Mouse (Mus musculus) heart, adult 2 months (tissue): ENCODE data around the gene Pip4k2c. TPM values are rescaled to one million over a fixed set of nuclear protein-coding genes. Genes with fewer than 3 reads are reported as not detected.
"Not testable (repeated sequence)": the region's sequence is repeated elsewhere in the genome, so short reads cannot be mapped to it uniquely, and the experiment has no call there.

Experiments used
- DNase-seq, 2 experiments: peaks; one replicate each; pipeline ENCODE4 v3.0.0; 2021
- H3K27ac ChIP-seq: fragments of 200-600 bp; 2 replicates; pipeline ENCODE4 v1.8.1; 2022
- H3K27me3 ChIP-seq: fragments of 200-500 bp; 2 replicates; pipeline ENCODE4 v1.6.1; 2012; ENCODE audit warnings: mild to moderate bottlenecking, low read length, inconsistent platforms, mixed read lengths; ENCODE audit not compliant: control insufficient read depth, insufficient read depth
- H3K36me3 ChIP-seq: fragments of 200-500 bp; 2 replicates; pipeline ENCODE4 v1.6.1; 2012; ENCODE audit warnings: low read length, inconsistent platforms; ENCODE audit not compliant: control insufficient read depth, insufficient read depth
- H3K4me1 ChIP-seq: fragments of 200-500 bp; 2 replicates; pipeline ENCODE4 v1.6.1; 2011; ENCODE audit warnings: low read length; ENCODE audit not compliant: control insufficient read depth, insufficient read depth
- H3K4me3 ChIP-seq: fragments of 200-600 bp; 2 replicates; pipeline ENCODE4 v1.8.1; 2022
- H3K79me2 ChIP-seq: fragments of 200-500 bp; replicated peaks from 2 replicates; pipeline ENCODE4 v1.6.1; 2012; ENCODE audit warnings: mild to moderate bottlenecking, inconsistent platforms, low read length, moderate library complexity, mixed read lengths; ENCODE audit not compliant: control insufficient read depth, insufficient read depth
- H3K9ac ChIP-seq: fragments of 200-500 bp; 2 replicates; pipeline ENCODE4 v1.6.1; 2012; ENCODE audit warnings: low read depth, mild to moderate bottlenecking, control low read depth, inconsistent platforms, low read length, mixed read lengths
- CTCF ChIP-seq: fragments of 200-600 bp; IDR thresholded peaks from 2 replicates; pipeline ENCODE4 v1.8.1; 2022; ENCODE audit warnings: antibody characterized with exemption, mild to moderate bottlenecking, moderate library complexity
- EP300 ChIP-seq: fragments of 200-500 bp; IDR thresholded peaks from 2 replicates; pipeline ENCODE4 v1.6.1; 2011; ENCODE audit warnings: low read depth, low read length, control low read depth; ENCODE audit not compliant: insufficient read depth
- POLR2A ChIP-seq: fragments of 200-500 bp; IDR thresholded peaks from 2 replicates; pipeline ENCODE4 v1.6.1; 2011; ENCODE audit warnings: mild to moderate bottlenecking, low read depth, low read length, control low read depth; ENCODE audit not compliant: insufficient read depth
- WGBS: fragments of 180-500 bp; shearing (Covaris S2); methylation state at CpG from one replicate; pipeline ENCODE4 v1.1.7; 2018; 5-methylcytosine and 5-hydroxymethylcytosine counted together
- intact Hi-C: fragments of 180-260 bp; cut with DNase I; formaldehyde crosslinking; loops from one replicate; pipeline ENCODE4 v1.15.1; 2025
- polyA plus RNA-seq: library from polyadenylated mRNA; depleted of rRNA; stranded (reverse); fragments of >200 nt; gene quantifications from 2 replicates; pipeline ENCODE4 v1.2.3, GENCODE M21; 2012; rRNA removed
- total RNA-seq, 2 experiments: library from RNA; stranded (reverse); gene quantifications; 2 replicates each; pipeline ENCODE4 v1.2.3; 2021

The Pip4k2c gene
- total and polyA plus RNA-seq, 3 experiments = 25.7 to 29.0 (median 28.8) TPM

GRCm38 (mm10) chr10:127154241-127154640 is 57.1 kb downstream of the Pip4k2c start:
- WGBS = 97% methylated on average over 2 of the region's 2 CpGs
- H3K9ac ChIP-seq = no peak overlapping the region
- no peak for DNase-seq
- TF ChIP-seq CTCF = no peak
- no peak for TF ChIP-seq EP300
- no peak for TF ChIP-seq POLR2A
- no peaks in the 10 kb centered on the region for H3K4me1 ChIP-seq
- no peak overlapping the region for H3K27ac ChIP-seq
- intact Hi-C loops = no loop called here
- H3K79me2 ChIP-seq = no peaks in the 10 kb centered on the region
- H3K4me3 ChIP-seq = no peak overlapping the region
- H3K36me3 ChIP-seq = no peaks in the 10 kb centered on the region
- H3K27me3 ChIP-seq = no peaks in the 10 kb centered on the region

- Histone ChIP-seq H3K27me3 (no peaks in the 10 kb centered on the region), H3K36me3 (no peaks in the 10 kb centered on the region), H3K79me2 (no peaks in the 10 kb centered on the region), H3K4me1 (no peaks in the 10 kb centered on the region), H3K27ac (no peak overlapping the region), H3K9ac (no peak overlapping the region), H3K4me3 (no peak overlapping the region)
- DNase-seq = no peak
- 93% methylated on average over 7 of the region's 7 CpGs for WGBS
- intact Hi-C loops = no loop called here
- no peak for TF ChIP-seq CTCF
- no peak for TF ChIP-seq EP300
- TF ChIP-seq POLR2A = no peak
Measured at GRCm38 (mm10) chr10:127153323-127153722, 58.1 kb downstream of the Pip4k2c start.

GRCm38 (mm10) chr10:127152556-127152955 is 58.8 kb downstream of the Pip4k2c start:
- WGBS = 82% methylated on average over 10 of the region's 10 CpGs
- H3K9ac ChIP-seq, H3K27me3 ChIP-seq, H3K27ac ChIP-seq, intact Hi-C loops, H3K36me3 ChIP-seq, H3K79me2 ChIP-seq, H3K4me3 ChIP-seq, DNase-seq, H3K4me1 ChIP-seq: not testable (repeated sequence)

- intact Hi-C loops, H3K4me3 ChIP-seq: not testable (repeated sequence)
- WGBS = 86% methylated on average over 3 of the region's 3 CpGs
Measured at GRCm38 (mm10) chr10:127151233-127151632, 60.2 kb downstream of the Pip4k2c start.

GRCm38 (mm10) chr10:127150471-127150872 is 60.9 kb downstream of the Pip4k2c start:
- no peak overlapping the region for H3K9ac ChIP-seq
- H3K4me1 ChIP-seq = no peaks in the 10 kb centered on the region
- DNase-seq = no peak
- no peaks in the 10 kb centered on the region for H3K79me2 ChIP-seq
- no peaks in the 10 kb centered on the region for H3K27me3 ChIP-seq
- intact Hi-C loops = no loop called here
- no peak for TF ChIP-seq POLR2A
- TF ChIP-seq CTCF = no peak
- no peak for TF ChIP-seq EP300
- H3K4me3 ChIP-seq = no peak overlapping the region
- H3K36me3 ChIP-seq = no peaks in the 10 kb centered on the region
- H3K27ac ChIP-seq = no peak overlapping the region
- WGBS = 66% methylated on average over 4 of the region's 4 CpGs

More at GRCm38 (mm10) chr10:127151233-127151632, 60.2 kb downstream of the Pip4k2c start:
- not testable (repeated sequence) for H3K27me3 ChIP-seq, H3K9ac ChIP-seq, H3K36me3 ChIP-seq, DNase-seq, H3K79me2 ChIP-seq, H3K4me1 ChIP-seq, H3K27ac ChIP-seq

- H3K27me3 ChIP-seq = no peaks in the 10 kb centered on the region
- DNase-seq = no peak
- no peaks in the 10 kb centered on the region for H3K79me2 ChIP-seq
- TF ChIP-seq POLR2A (no peak), CTCF (no peak), EP300 (no peak)
- H3K27ac ChIP-seq = no peak overlapping the region
- no peak overlapping the region for H3K4me3 ChIP-seq
- no peaks in the 10 kb centered on the region for H3K36me3 ChIP-seq
- WGBS = 56% methylated on average over 6 of the region's 6 CpGs
- no peak overlapping the region for H3K9ac ChIP-seq
- intact Hi-C loops = no loop called here
- no peaks in the 10 kb centered on the region for H3K4me1 ChIP-seq
Measured at GRCm38 (mm10) chr10:127147135-127147534, 64.2 kb downstream of the Pip4k2c start.

Other genes starting within 250 kb of the Pip4k2c start
- 100 to 1,000 TPM in 1 of 2 experiments, 10 to 100 TPM in 1; 82.2 to 108 TPM for gene Ctdsp2, start 232.9 kb downstream of the Pip4k2c start, total RNA-seq
- gene Ctdsp2, start 232.9 kb downstream of the Pip4k2c start, polyA plus RNA-seq = 85.6 and 114 TPM in 2 replicates
- under 1 TPM; 0.34 to 0.48 TPM for gene Avil, start 210.9 kb downstream of the Pip4k2c start, total RNA-seq
- gene Avil, start 210.9 kb downstream of the Pip4k2c start, polyA plus RNA-seq = 0.26 and 0.29 TPM in 2 replicates
- gene Tsfm, start 180.7 kb downstream of the Pip4k2c start, total RNA-seq = 10 to 100 TPM; 50.8 to 58.7 TPM
- 40.0 and 42.4 TPM in 2 replicates for gene Tsfm, start 180.7 kb downstream of the Pip4k2c start, polyA plus RNA-seq
- gene Mettl1, start 170.2 kb downstream of the Pip4k2c start, total RNA-seq = 1 to 10 TPM; 6.3 to 7.0 TPM
- 12.3 and 16.0 TPM in 2 replicates for gene Mettl1, start 170.2 kb downstream of the Pip4k2c start, polyA plus RNA-seq
- not detected for gene Eef1akmt3, start 170.1 kb downstream of the Pip4k2c start, total RNA-seq
- 0.06 TPM in 2 replicates for gene Eef1akmt3, start 170.1 kb downstream of the Pip4k2c start, polyA plus RNA-seq
- under 1 TPM in 1 of 2 experiments, not detected in 1; 0.10 TPM for gene Cyp27b1, start 163.3 kb downstream of the Pip4k2c start, total RNA-seq
- 0.12 and 0.35 TPM in 2 replicates for gene Cyp27b1, start 163.3 kb downstream of the Pip4k2c start, polyA plus RNA-seq
- gene March9, start 151.4 kb downstream of the Pip4k2c start, total RNA-seq = 1 to 10 TPM; 2.8 to 3.1 TPM
- 2.5 and 2.7 TPM in 2 replicates for gene March9, start 151.4 kb downstream of the Pip4k2c start, polyA plus RNA-seq
- 10 to 100 TPM; 77.8 to 83.0 TPM for gene Cdk4, start 148.1 kb downstream of the Pip4k2c start, total RNA-seq
- gene Cdk4, start 148.1 kb downstream of the Pip4k2c start, polyA plus RNA-seq = 110 and 139 TPM in 2 replicates
- gene Tspan31, start 141.3 kb downstream of the Pip4k2c start, total RNA-seq = 10 to 100 TPM; 39.3 to 51.0 TPM
- 67.6 and 130 TPM in 2 replicates for gene Tspan31, start 141.3 kb downstream of the Pip4k2c start, polyA plus RNA-seq
- 1 to 10 TPM; 5.0 to 5.5 TPM for gene Agap2, start 136.3 kb downstream of the Pip4k2c start, total RNA-seq
- gene Agap2, start 136.3 kb downstream of the Pip4k2c start, polyA plus RNA-seq = 2.9 and 4.8 TPM in 2 replicates
- 10 to 100 TPM; 24.4 to 25.1 TPM for gene Os9, start 90.5 kb downstream of the Pip4k2c start, total RNA-seq
- gene Os9, start 90.5 kb downstream of the Pip4k2c start, polyA plus RNA-seq = 25.6 and 26.4 TPM in 2 replicates
- 1 to 10 TPM; 1.8 to 2.0 TPM for gene B4galnt1, start 46.4 kb downstream of the Pip4k2c start, total RNA-seq
- gene B4galnt1, start 46.4 kb downstream of the Pip4k2c start, polyA plus RNA-seq = 4.0 and 9.5 TPM in 2 replicates
- gene Slc26a10, start 30.9 kb downstream of the Pip4k2c start, total RNA-seq = 10 to 100 TPM; 13.2 to 14.7 TPM
- gene Slc26a10, start 30.9 kb downstream of the Pip4k2c start, polyA plus RNA-seq = 40.5 and 68.0 TPM in 2 replicates
- 10 to 100 TPM in 1 of 2 experiments, 1 to 10 TPM in 1; 9.8 to 10.1 TPM for gene Arhgef25, start 21.5 kb downstream of the Pip4k2c start, total RNA-seq
- 17.4 and 18.2 TPM in 2 replicates for gene Arhgef25, start 21.5 kb downstream of the Pip4k2c start, polyA plus RNA-seq
- gene Dtx3, start 15.9 kb downstream of the Pip4k2c start, total RNA-seq = 10 to 100 TPM; 23.7 to 24.2 TPM
- gene Dtx3, start 15.9 kb downstream of the Pip4k2c start, polyA plus RNA-seq = 92.6 and 102 TPM in 2 replicates
- under 1 TPM; 0.34 to 0.45 TPM for gene Kif5a, start 51.8 kb upstream of the Pip4k2c start, total RNA-seq
- gene Kif5a, start 51.8 kb upstream of the Pip4k2c start, polyA plus RNA-seq = 1.3 and 2.2 TPM in 2 replicates
- 100 to 1,000 TPM; 123 to 135 TPM for gene Dctn2, start 54.8 kb upstream of the Pip4k2c start, total RNA-seq
- 139 and 167 TPM in 2 replicates for gene Dctn2, start 54.8 kb upstream of the Pip4k2c start, polyA plus RNA-seq
- gene Mbd6, start 77.4 kb upstream of the Pip4k2c start, total RNA-seq = 10 to 100 TPM; 19.2 to 20.4 TPM
- 15.8 and 22.3 TPM in 2 replicates for gene Mbd6, start 77.4 kb upstream of the Pip4k2c start, polyA plus RNA-seq
- gene Mars, start 100.2 kb upstream of the Pip4k2c start, total RNA-seq = 10 to 100 TPM; 42.6 to 47.7 TPM
- 36.6 and 51.3 TPM in 2 replicates for gene Mars, start 100.2 kb upstream of the Pip4k2c start, polyA plus RNA-seq
- gene Arhgap9, start 110.4 kb upstream of the Pip4k2c start, total RNA-seq = 1 to 10 TPM; 2.3 to 2.4 TPM
- gene Arhgap9, start 110.4 kb upstream of the Pip4k2c start, polyA plus RNA-seq = 2.5 and 4.8 TPM in 2 replicates
- under 1 TPM; 0.91 to 0.96 TPM for gene Gli1, start 130.4 kb upstream of the Pip4k2c start, total RNA-seq
- 2.4 and 3.2 TPM in 2 replicates for gene Gli1, start 130.4 kb upstream of the Pip4k2c start, polyA plus RNA-seq
- gene Inhbe, start 142.8 kb upstream of the Pip4k2c start, total RNA-seq = not detected
- gene Inhbe, start 142.8 kb upstream of the Pip4k2c start, polyA plus RNA-seq = not detected in 2 replicates
- gene Inhbc, start 158.8 kb upstream of the Pip4k2c start, total RNA-seq = not detected
- gene Inhbc, start 158.8 kb upstream of the Pip4k2c start, polyA plus RNA-seq = 0.18 TPM in 1 of 2 replicates, not detected in the other
- gene R3hdm2, start 168.7 kb upstream of the Pip4k2c start, total RNA-seq = 100 to 1,000 TPM; 151 to 171 TPM
- 120 and 154 TPM in 2 replicates for gene R3hdm2, start 168.7 kb upstream of the Pip4k2c start, polyA plus RNA-seq